Mouse (Mus musculus): Measurements from ENCODE around the gene Ccdc71.

DNA sequence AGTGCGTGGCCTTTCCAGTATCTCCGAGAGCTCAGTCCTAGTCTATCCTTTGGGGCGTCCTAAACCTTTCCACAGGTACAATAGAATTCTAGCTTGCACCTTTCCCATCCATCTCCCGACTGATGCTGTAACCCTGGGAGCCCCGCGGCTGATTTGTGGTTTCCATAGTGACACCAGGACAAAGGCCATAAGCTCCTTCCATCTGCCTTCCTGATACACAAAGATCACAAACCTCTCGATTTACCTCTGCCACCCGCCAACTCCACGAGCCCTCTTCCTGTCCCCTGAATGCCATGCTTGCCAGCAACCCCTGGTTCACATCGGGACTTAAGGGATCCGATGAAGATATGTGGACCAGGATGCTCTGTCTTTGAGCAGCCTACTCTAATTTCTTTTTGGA lies 18.9 kb downstream of the Ccdc71 start:
- TF ChIP-seq CTCF (conservative IDR thresholded peaks at IDR 0.05; ENCODE audit: insufficient read depth, insufficient read length, low read depth, low read length) (no peak), POLR2A (IDR thresholded peaks at IDR 0.05; ENCODE audit: low read depth, low read length) (no peak)

Data from kidney, adult 2 months (tissue).